Mouse (Mus musculus): Measurements from ENCODE around the gene Vmn1r47. TPM values are rescaled to one million over a fixed set of nuclear protein-coding genes. Genes with fewer than 3 reads are reported as not detected.
"Not testable (repeated sequence)": the region's sequence is repeated elsewhere in the genome, so short reads cannot be mapped to it uniquely, and the experiment has no call there.

Vmn1r47 gene
- polyA plus RNA-seq (2015; fragmentation: Nextera tagmentation; extraction: Ambion mirVana), result not detected in 2 replicates

- 94% methylated on average over 1 of the region's 1 CpGs for WGBS
- H3K9me3 ChIP-seq; H3K4me2 ChIP-seq; ATAC-seq (ENCODE audit: low read depth); H3K27me3 ChIP-seq; H3K4me3 ChIP-seq; H3K4me1 ChIP-seq (replicated peaks); H3K27ac ChIP-seq (replicated peaks); H3K9ac ChIP-seq; H3K36me3 ChIP-seq: not testable (repeated sequence)
Observed at GRCm38 (mm10) chr6:90015847-90016246, at the start of gene Vmn1r47. Gene Vmn1r47, plus strand, starts transcription at chr6:90016147.

- no peak overlapping the region for H3K4me3 ChIP-seq
- no peak overlapping the region for H3K27ac ChIP-seq (replicated peaks)
- H3K9me3 ChIP-seq, result peaks cover 25% of the 10 kb centered on the region
- H3K9ac ChIP-seq, result no peak overlapping the region
- H3K4me1 ChIP-seq (replicated peaks), result no peaks in the 10 kb centered on the region
- H3K27me3 ChIP-seq, result no peaks in the 10 kb centered on the region
- no peak for ATAC-seq (ENCODE audit: low read depth)
- no peaks in the 10 kb centered on the region for H3K36me3 ChIP-seq
- H3K4me2 ChIP-seq, result no peak overlapping the region
Observed at GRCm38 (mm10) chr6:89966341-89966740, 49.6 kb upstream of the Vmn1r47 start.

DNA sequence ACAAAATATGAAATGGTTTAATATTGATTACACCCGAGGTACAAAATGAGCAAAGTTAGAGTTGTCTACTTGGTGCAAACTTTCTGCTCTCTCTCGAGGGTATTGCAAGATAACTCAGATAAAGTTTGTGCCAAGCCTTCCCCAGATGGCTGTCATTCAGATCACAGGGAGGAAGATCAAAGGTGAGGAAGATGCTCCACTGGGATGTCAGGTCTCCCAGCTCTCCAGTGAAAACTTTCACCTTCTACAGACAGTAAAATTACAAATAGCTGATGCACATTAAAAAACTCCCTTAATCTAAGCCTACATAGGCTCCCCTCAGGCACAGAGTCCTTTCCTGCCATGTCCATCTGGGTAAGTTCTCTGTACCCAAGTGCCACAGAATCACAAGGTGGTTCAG, 46.9 kb upstream of the Vmn1r47 start, which contains the start of gene Vmn1r46:
Gene Vmn1r46 (plus strand): TSS at position 301 of the 400 bp plus-strand sequence.
- WGBS, result 65% methylated on average over 2 of the region's 2 CpGs
- Histone ChIP-seq H3K4me3 (no peak within 1 kb of the TSS), H3K9ac (no peak within 1 kb of the TSS), H3K36me3 (no peaks in the 10 kb centered on the region), H3K27ac (replicated peaks) (no peak within 1 kb of the TSS), H3K27me3 (no peaks in the 10 kb centered on the region), H3K9me3 (peaks cover 28% of the 10 kb centered on the region), H3K4me2 (no peak within 1 kb of the TSS), H3K4me1 (replicated peaks) (no peaks in the 10 kb centered on the region)
- ATAC-seq (ENCODE audit: low read depth), result no peak

DNA sequence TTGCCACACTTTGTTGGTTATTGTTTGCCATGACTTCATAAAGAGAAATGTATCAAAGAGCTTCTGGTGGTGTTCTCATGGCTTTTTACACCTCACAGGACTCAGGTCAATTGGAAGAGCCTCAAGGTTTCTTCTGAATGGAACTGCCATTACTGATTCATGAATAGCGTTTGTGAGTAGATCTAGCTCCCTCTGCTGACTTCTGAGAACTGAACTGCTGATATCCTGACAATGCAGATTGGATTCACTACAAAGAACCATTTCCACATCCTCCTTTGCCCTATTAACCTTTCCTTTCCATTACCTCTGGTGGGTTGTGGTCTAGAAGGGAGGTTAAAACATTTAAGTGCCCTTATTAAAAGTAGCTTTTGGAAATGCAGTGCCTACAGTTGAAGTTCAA, 30.0 kb upstream of the Vmn1r47 start:
- Histone ChIP-seq H3K4me3 (no peak overlapping the region), H3K36me3 (no peaks in the 10 kb centered on the region), H3K4me1 (replicated peaks) (no peaks in the 10 kb centered on the region), H3K9ac (no peak overlapping the region), H3K4me2 (no peak overlapping the region), H3K9me3 (peaks cover 4% of the 10 kb centered on the region; the same call in 1 of the 2 replicates), H3K27me3 (no peaks in the 10 kb centered on the region), H3K27ac (replicated peaks) (no peak overlapping the region)
- 15% methylated on average over 1 of the region's 1 CpGs for WGBS
- ATAC-seq (ENCODE audit: low read depth), result no peak

GRCm38 (mm10) chr6:90036741-90037140, 20.8 kb downstream of the Vmn1r47 start, which contains the start of gene Vmn1r48:
Gene Vmn1r48, minus strand, starts transcription at chr6:90036841.
- H3K9ac ChIP-seq; H3K4me3 ChIP-seq; H3K27me3 ChIP-seq; H3K4me2 ChIP-seq; H3K9me3 ChIP-seq; H3K36me3 ChIP-seq; H3K4me1 ChIP-seq (replicated peaks); ATAC-seq (ENCODE audit: low read depth); H3K27ac ChIP-seq (replicated peaks): not testable (repeated sequence)
- WGBS, result no CpG with 5 or more reads among the region's 2 CpGs

Other genes starting within 250 kb of the Vmn1r47 start
- not detected in 2 replicates for gene Vmn1r42, start 139.7 kb upstream of the Vmn1r47 start, polyA plus RNA-seq (2015; fragmentation: Nextera tagmentation; extraction: Ambion mirVana)
- not detected in 2 replicates for gene Vmn1r43, start 139.7 kb upstream of the Vmn1r47 start, polyA plus RNA-seq (2015; fragmentation: Nextera tagmentation; extraction: Ambion mirVana)
- not detected in 2 replicates for gene Vmn1r44, start 132.5 kb upstream of the Vmn1r47 start, polyA plus RNA-seq (2015; fragmentation: Nextera tagmentation; extraction: Ambion mirVana)
- gene Vmn1r45, start 75.5 kb upstream of the Vmn1r47 start, polyA plus RNA-seq (2015; fragmentation: Nextera tagmentation; extraction: Ambion mirVana), result not detected in 2 replicates
- not detected in 2 replicates for gene Vmn1r46, start 46.8 kb upstream of the Vmn1r47 start, polyA plus RNA-seq (2015; fragmentation: Nextera tagmentation; extraction: Ambion mirVana)
- gene Vmn1r48, start 20.7 kb downstream of the Vmn1r47 start, polyA plus RNA-seq (2015; fragmentation: Nextera tagmentation; extraction: Ambion mirVana), result not detected in 2 replicates
- gene Vmn1r49, start 62.4 kb downstream of the Vmn1r47 start, polyA plus RNA-seq (2015; fragmentation: Nextera tagmentation; extraction: Ambion mirVana), result not detected in 2 replicates
- gene Vmn1r50, start 85.3 kb downstream of the Vmn1r47 start, polyA plus RNA-seq (2015; fragmentation: Nextera tagmentation; extraction: Ambion mirVana), result not detected in 2 replicates
- not detected in 2 replicates for gene Vmn1r51, start 106.4 kb downstream of the Vmn1r47 start, polyA plus RNA-seq (2015; fragmentation: Nextera tagmentation; extraction: Ambion mirVana)
- not detected in 2 replicates for gene Vmn1r52, start 158.7 kb downstream of the Vmn1r47 start, polyA plus RNA-seq (2015; fragmentation: Nextera tagmentation; extraction: Ambion mirVana)
- not detected in 2 replicates for gene V1ra8, start 186.6 kb downstream of the Vmn1r47 start, polyA plus RNA-seq (2015; fragmentation: Nextera tagmentation; extraction: Ambion mirVana)
- gene Vmn1r53, start 208.3 kb downstream of the Vmn1r47 start, polyA plus RNA-seq (2015; fragmentation: Nextera tagmentation; extraction: Ambion mirVana), result not detected in 2 replicates
- gene Vmn1r54, start 230.2 kb downstream of the Vmn1r47 start, polyA plus RNA-seq (2015; fragmentation: Nextera tagmentation; extraction: Ambion mirVana), result not detected in 2 replicates

All from neural tube, embryonic 13.5 days (tissue).